Mouse (Mus musculus): ENCODE data around the gene S100pbp. TPM values are rescaled to one million over a fixed set of nuclear protein-coding genes. Genes with fewer than 3 reads are reported as not detected.

S100pbp gene
- polyA plus RNA-seq (2016; fragmentation: Nextera tagmentation; extraction: Ambion mirVana), result 21.3 and 22.6 TPM in 2 replicates

DNA sequence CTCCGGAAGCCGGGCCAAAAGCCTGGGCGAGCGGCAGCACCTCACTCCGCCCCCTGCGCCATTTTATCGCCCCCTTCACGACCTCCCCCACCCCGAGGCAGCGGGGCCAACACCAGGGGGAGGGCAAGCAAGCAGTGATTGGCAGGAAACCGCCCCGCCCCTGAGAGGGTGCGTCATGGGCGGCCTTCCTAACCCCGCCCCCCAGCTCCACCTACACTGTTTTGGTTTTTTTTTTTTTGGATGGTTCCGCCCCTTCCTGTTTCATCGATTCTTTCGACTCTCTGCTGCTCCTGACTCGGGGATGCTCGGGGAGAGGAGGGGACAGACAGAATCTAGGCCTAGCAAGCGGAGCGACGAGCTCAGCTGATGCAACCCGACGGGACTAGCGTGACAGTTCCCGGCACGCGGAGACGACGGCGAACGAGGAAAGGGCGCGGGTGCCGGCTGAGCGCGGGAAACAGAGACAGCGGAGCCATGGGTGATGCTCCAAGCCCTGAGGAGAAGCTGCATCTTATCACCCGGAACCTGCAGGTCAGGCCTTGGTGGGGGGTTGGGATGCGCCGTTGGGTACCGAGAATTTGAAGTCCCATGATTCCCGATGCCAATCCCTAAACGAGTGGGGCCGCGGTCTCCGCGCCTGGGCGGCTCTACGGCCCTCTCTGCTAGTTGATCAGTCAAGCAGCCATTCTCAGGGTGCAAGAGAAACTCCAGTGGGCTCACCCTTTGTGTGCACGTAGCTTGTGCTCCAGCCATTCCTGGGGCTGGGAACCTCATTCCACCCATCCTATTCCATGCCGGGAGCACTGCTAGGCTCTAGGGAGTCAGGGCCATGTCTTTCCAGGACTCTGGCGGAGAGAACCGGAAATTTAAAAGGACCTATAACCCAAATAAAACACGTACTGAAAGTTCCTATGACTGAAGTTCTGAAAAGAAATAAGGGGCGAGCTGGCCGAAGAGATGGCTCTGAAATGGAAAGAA lies at the start of gene S100pbp, which contains the start of gene Yars:
Gene S100pbp (minus strand): TSS at position 186 of the 978 bp plus-strand sequence.
Gene Yars (plus strand): TSS at position 219 of the 978 bp plus-strand sequence.
- Histone ChIP-seq H3K36me3 (peaks cover 13% of the 10 kb centered on the region), H3K27me3 (replicated peaks) (no peaks in the 10 kb centered on the region), H3K9me3 (replicated peaks) (no peaks in the 10 kb centered on the region), H3K4me2 (peak within 1 kb of the TSS; percentile 92), H3K4me3 (peak within 1 kb of the TSS; percentile 96), H3K4me1 (replicated peaks) (peaks cover 20% of the 10 kb centered on the region), H3K9ac (peak within 1 kb of the TSS; percentile 96), H3K27ac (ENCODE audit: poor library complexity, severe bottlenecking) (peak within 1 kb of the TSS; percentile 92)
- peak; percentile 95 for ATAC-seq (ENCODE audit: insufficient number of reproducible peaks, low FRiP score)
- under 1% methylated on average over 58 of the region's 58 CpGs for WGBS

DNA sequence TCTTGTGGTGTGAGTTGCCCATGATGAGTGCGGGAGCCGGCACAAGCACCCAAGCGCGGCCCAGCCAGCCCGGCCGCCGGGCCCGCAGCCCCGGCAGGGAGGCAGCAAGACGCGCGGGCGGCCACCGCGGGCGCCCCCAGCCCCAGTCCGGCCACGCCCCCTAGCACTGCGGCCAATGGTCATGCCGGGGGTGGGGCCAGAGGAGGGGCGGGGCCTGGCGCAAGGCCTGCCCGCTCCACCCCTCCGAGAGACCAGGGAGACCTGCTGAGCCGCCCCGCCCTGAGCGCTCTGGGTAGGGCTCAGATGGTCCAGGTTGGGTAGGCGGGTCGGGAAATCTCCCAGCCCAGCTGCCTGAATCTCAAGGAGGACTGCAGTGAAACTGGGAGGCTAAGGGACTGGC lies 49.5 kb upstream of the S100pbp start:
- Histone ChIP-seq H3K27ac (ENCODE audit: poor library complexity, severe bottlenecking) (no peak overlapping the region), H3K4me3 (peak overlapping the region; percentile 75), H3K36me3 (no peaks in the 10 kb centered on the region), H3K4me1 (replicated peaks) (peaks cover 47% of the 10 kb centered on the region), H3K4me2 (peak overlapping the region; percentile 98), H3K27me3 (replicated peaks) (peaks cover 86% of the 10 kb centered on the region), H3K9me3 (replicated peaks) (no peaks in the 10 kb centered on the region), H3K9ac (peak overlapping the region; percentile 76)
- ATAC-seq (ENCODE audit: insufficient number of reproducible peaks, low FRiP score), result peak; percentile 89
- under 1% methylated on average over 29 of the region's 29 CpGs for WGBS

DNA sequence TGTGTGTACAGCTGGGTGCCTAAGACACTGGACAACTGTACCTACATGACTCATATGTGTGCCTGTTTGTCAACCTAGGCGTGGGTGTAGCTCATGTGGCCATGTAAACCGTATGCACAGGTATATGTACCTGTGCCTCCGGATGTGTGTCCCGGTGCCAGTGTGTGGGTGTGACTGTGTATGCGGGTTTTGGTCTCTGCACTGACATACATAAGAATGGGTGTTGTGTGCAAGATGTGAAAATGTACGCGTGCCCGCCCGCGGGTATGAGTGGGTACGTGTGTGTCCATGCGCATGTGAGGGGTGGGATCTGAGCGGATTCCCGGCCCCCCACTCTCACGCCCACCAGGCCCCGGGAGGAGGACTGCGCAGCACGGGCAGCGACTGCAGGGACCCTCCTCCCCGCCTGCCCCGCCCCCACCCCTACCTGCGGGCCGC lies 49.1 kb upstream of the S100pbp start:
- Histone ChIP-seq H3K27ac (ENCODE audit: poor library complexity, severe bottlenecking) (no peak overlapping the region), H3K4me2 (peak overlapping the region; percentile 98), H3K9me3 (replicated peaks) (no peaks in the 10 kb centered on the region), H3K36me3 (no peaks in the 10 kb centered on the region), H3K4me3 (peak overlapping the region; percentile 75), H3K9ac (peak overlapping the region; percentile 76), H3K27me3 (replicated peaks) (peaks cover 82% of the 10 kb centered on the region), H3K4me1 (replicated peaks) (peaks cover 48% of the 10 kb centered on the region)
- ATAC-seq (ENCODE audit: insufficient number of reproducible peaks, low FRiP score), result peak; percentile 12; the same call in 1 of the 2 replicates
- WGBS, result under 1% methylated on average over 22 of the region's 23 CpGs

DNA sequence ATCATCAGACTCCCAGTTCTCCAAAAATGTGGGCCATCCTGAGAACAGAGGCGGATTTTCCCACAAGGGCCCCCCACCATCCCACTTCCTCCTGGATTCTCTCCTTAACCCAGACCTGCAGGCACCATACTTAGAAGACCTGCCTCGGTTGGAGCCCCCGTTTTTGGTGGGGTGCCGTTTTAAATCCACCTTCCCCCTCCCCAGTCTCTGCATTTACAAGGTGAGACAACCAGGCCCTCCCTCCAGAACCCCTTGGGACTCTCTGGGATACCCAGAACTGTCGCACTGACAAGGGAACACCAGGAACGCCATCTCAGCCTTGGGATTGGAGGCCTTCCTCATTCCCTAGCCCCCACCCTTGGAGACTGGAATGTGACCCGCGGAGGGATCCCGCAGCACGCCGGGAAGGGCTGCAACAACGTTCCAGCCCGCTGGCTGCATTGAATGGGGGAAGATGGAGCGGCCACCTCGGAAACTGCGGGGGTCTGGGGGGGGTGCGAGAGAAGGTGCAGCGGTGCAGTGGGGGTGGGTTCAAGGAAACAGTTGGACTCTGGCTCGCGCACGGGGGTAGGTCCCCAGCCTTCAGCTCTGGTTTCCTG lies 48.4 kb upstream of the S100pbp start:
- peaks cover 85% of the 10 kb centered on the region for H3K27me3 ChIP-seq (replicated peaks)
- peak overlapping the region; percentile 76; the same call in 1 of the 2 replicates for H3K9ac ChIP-seq
- H3K9me3 ChIP-seq (replicated peaks), result no peaks in the 10 kb centered on the region
- H3K4me3 ChIP-seq, result peak overlapping the region; percentile 75
- H3K4me1 ChIP-seq (replicated peaks), result peaks cover 48% of the 10 kb centered on the region
- no peak overlapping the region for H3K27ac ChIP-seq (ENCODE audit: poor library complexity, severe bottlenecking)
- peak overlapping the region; percentile 98 for H3K4me2 ChIP-seq
- no peaks in the 10 kb centered on the region for H3K36me3 ChIP-seq
- ATAC-seq (ENCODE audit: insufficient number of reproducible peaks, low FRiP score), result no peak
- 8% methylated on average over 21 of the region's 21 CpGs for whole genome bisulfite sequencing

DNA sequence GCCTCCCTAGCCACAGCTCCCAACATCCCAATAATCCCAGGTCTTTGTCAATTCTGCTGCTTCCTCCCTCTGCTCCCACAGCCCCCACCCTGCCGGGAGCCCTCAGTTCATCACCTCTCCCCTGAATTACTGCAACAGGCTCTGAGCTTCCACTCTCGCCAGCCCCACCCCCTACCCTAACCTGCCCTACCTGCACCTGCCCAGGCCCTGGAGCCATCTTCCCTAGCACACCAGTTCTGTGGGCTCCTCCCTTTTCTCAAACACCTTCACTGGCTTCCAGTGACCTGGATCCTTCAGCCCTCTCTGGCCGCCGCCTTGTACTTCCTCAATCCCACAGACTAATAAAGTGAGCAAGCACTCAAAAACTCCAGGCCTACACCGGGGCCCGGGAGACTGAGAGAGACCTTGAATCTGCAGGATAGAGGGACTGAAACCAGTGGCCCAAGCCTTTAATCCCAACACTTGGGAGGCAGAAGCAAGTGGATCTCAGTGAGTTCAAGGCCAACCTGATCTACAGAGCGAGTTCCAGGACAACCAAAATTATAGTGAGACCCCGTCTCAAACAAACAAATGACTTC lies 46.8 kb upstream of the S100pbp start:
- ATAC-seq (ENCODE audit: insufficient number of reproducible peaks, low FRiP score), result no peak
- peaks cover 85% of the 10 kb centered on the region for H3K27me3 ChIP-seq (replicated peaks)

DNA sequence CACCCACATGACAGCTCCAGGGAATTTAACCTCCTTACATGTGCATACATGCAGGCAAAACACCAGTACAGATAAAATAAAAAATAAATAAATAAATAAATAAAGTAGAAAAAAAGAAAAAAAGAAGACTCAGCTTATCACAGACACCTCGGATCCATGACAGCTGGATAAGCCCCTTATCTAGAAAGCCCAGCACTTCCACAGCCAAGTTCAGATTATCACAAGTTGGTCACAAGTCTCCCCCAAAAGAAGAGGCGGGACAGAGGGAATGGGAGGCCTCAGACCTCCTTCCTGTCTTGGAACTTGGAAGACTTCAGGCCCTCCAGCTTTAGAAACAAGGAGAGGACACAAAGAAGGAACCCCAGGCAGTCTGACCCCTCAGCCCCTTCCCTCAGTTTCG lies 45.6 kb upstream of the S100pbp start:
- no peak overlapping the region for H3K9ac ChIP-seq
- 37% methylated on average over 3 of the region's 3 CpGs for WGBS
- H3K27me3 ChIP-seq (replicated peaks), result peaks cover 85% of the 10 kb centered on the region
- no peak overlapping the region for H3K27ac ChIP-seq (ENCODE audit: poor library complexity, severe bottlenecking)
- no peak overlapping the region for H3K4me3 ChIP-seq
- H3K36me3 ChIP-seq, result no peaks in the 10 kb centered on the region
- no peak overlapping the region for H3K4me2 ChIP-seq
- peaks cover 40% of the 10 kb centered on the region for H3K4me1 ChIP-seq (replicated peaks)
- no peak for ATAC-seq (ENCODE audit: insufficient number of reproducible peaks, low FRiP score)
- no peaks in the 10 kb centered on the region for H3K9me3 ChIP-seq (replicated peaks)

More for the DNA sequence above, 46.8 kb upstream of the S100pbp start:
- Histone ChIP-seq H3K4me2 (no peak overlapping the region), H3K9me3 (replicated peaks) (no peaks in the 10 kb centered on the region), H3K4me3 (no peak overlapping the region), H3K9ac (no peak overlapping the region), H3K4me1 (replicated peaks) (peaks cover 40% of the 10 kb centered on the region), H3K36me3 (no peaks in the 10 kb centered on the region), H3K27ac (ENCODE audit: poor library complexity, severe bottlenecking) (no peak overlapping the region)
- WGBS, result 87% methylated on average over 8 of the region's 8 CpGs

DNA sequence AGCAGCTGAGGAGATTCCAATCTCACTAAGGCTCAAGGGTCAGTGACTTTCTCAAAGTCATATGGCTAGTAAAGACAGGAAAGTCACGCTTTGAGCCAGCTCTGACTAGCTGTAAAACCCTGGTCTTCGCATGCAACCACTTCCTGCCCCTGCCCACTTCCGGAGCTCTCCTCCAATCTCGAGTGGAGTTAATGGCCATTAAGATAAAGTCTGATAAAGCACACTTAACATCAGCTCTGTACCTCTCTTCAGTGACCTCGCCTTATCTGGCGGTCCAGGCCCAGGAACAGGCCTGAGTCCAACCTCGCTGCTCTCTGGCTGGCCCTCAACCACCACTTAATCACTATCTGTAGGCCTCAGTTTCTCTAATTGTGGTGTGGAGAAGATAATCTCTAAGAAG lies 45.0 kb upstream of the S100pbp start:
- no peaks in the 10 kb centered on the region for H3K9me3 ChIP-seq (replicated peaks)
- H3K4me1 ChIP-seq (replicated peaks), result peaks cover 40% of the 10 kb centered on the region
- WGBS, result 6% methylated on average over 7 of the region's 7 CpGs
- peaks cover 85% of the 10 kb centered on the region for H3K27me3 ChIP-seq (replicated peaks)
- H3K4me3 ChIP-seq, result no peak overlapping the region
- H3K36me3 ChIP-seq, result no peaks in the 10 kb centered on the region
- H3K9ac ChIP-seq, result no peak overlapping the region
- no peak for ATAC-seq (ENCODE audit: insufficient number of reproducible peaks, low FRiP score)
- H3K27ac ChIP-seq (ENCODE audit: poor library complexity, severe bottlenecking), result no peak overlapping the region
- no peak overlapping the region for H3K4me2 ChIP-seq

DNA sequence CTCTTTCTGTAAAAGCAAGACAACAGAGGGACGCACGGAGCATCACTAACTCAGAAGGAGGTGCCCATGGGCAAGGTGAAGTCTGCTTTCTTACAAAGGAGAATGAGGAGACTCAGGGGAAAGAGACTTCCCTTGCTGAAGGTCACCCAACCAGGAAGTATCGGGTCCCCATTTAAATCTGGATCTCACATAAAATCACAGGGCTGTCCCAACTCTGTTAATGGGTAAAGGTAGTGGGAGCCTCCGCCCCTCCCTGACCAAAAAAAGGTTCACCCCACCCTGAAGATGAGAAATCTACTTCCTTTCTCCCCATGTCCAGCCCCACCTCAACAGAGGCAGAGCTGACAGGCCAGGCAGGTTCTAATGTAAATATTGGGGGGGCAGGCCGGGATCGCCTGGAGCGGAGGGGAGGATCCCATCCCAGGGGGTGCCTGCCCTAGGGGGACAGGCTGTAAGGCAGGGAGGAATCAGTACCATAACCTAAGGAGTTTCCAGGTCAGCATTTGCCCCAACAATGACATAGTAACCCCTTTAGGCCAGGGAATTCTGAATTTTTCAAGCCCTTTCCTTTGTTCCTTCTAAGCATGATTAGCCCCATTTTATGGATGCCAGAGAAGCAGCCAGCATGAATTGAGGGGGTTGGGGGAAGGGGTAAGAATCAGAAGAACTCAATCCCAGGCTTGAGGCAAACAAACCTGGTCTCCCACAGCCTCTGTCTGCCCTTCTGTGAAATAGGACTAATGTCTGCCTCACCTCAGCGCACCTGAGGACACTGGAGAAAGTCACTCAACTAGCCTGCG lies 43.2 kb upstream of the S100pbp start:
- H3K9me3 ChIP-seq (replicated peaks), result no peaks in the 10 kb centered on the region
- no peak for ATAC-seq (ENCODE audit: insufficient number of reproducible peaks, low FRiP score)
- H3K4me3 ChIP-seq, result no peak overlapping the region
- peaks cover 33% of the 10 kb centered on the region for H3K4me1 ChIP-seq (replicated peaks)
- H3K27me3 ChIP-seq (replicated peaks), result peaks cover 83% of the 10 kb centered on the region
- H3K36me3 ChIP-seq, result no peaks in the 10 kb centered on the region
- 73% methylated on average over 9 of the region's 9 CpGs for WGBS
- H3K9ac ChIP-seq, result no peak overlapping the region
- no peak overlapping the region for H3K27ac ChIP-seq (ENCODE audit: poor library complexity, severe bottlenecking)
- H3K4me2 ChIP-seq, result no peak overlapping the region

DNA sequence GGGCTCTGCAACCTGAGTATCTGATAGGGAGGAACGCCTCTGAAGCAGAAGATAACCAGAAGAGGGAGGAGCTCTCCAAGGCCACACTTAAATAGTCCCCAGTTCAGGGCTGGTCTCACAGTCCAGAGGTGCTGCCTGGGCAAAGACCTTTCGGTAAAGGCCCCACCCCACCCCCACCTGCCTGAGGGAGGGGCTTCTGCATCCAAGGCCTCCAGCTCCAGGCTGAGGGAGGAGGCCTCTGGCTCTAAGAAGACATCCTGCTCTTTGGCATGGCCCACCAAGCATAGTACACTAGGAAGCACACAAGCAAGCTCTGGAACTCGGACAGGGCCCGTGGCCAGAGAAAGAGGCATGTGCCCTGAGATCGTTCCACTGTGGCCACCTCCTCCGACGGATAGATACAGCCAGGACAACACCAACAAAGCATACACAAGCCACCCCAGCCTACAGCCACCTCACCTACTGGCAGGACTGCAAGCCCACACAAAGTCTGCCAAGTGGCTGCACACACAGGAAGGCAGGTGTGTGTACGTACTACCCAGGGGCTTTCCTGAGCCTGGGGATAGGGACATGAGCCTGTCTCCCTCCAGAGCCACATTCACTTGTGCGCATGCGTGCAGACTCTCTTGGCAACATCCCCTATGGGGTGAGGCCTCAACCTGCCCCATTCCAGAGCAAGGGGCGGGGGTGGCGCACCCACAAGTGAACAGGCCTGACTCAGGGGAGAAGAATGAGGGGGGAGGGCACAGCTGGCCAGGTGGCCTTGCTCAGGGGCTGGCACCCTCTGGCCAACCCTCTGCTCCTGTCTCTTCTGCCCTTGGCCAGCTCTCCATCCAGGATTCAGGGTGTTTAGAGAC lies 42.3 kb upstream of the S100pbp start:
- H3K9me3 ChIP-seq (replicated peaks), result no peaks in the 10 kb centered on the region
- WGBS, result 55% methylated on average over 12 of the region's 12 CpGs
- peaks cover 83% of the 10 kb centered on the region for H3K27me3 ChIP-seq (replicated peaks)
- H3K36me3 ChIP-seq, result no peaks in the 10 kb centered on the region
- H3K4me1 ChIP-seq (replicated peaks), result peaks cover 36% of the 10 kb centered on the region
- H3K4me3 ChIP-seq, result no peak overlapping the region
- H3K27ac ChIP-seq (ENCODE audit: poor library complexity, severe bottlenecking), result no peak overlapping the region
- H3K4me2 ChIP-seq, result no peak overlapping the region
- no peak for ATAC-seq (ENCODE audit: insufficient number of reproducible peaks, low FRiP score)
- H3K9ac ChIP-seq, result no peak overlapping the region

DNA sequence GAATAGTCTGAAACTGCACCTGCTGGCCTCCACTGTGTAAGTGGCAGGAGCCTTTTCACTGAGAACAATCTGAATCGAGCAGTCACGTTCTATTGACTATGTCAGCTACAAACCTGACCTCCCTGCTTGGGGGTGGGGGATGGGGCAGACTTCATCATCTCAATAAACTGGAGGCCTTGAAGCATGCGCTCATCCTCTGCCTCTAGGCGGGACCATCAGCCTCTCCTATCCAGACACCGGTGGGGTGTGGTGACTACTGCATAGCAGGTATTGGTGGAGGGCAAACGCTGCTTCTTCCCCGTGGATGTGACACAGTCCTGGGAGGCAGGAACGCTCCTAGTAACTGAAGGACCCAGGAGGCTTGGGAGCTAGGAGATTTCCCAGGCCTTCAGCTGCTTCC lies 41.4 kb upstream of the S100pbp start:
- Histone ChIP-seq H3K27me3 (replicated peaks) (peaks cover 83% of the 10 kb centered on the region), H3K4me2 (no peak overlapping the region), H3K9me3 (replicated peaks) (no peaks in the 10 kb centered on the region), H3K9ac (no peak overlapping the region), H3K27ac (ENCODE audit: poor library complexity, severe bottlenecking) (no peak overlapping the region), H3K4me1 (replicated peaks) (peaks cover 44% of the 10 kb centered on the region), H3K36me3 (no peaks in the 10 kb centered on the region), H3K4me3 (no peak overlapping the region)
- no peak for ATAC-seq (ENCODE audit: insufficient number of reproducible peaks, low FRiP score)
- 57% methylated on average over 8 of the region's 8 CpGs for WGBS

Measured in heart, embryonic 12.5 days (tissue).